Mouse (Mus musculus) erythroblast, embryonic 14.5 days (primary cell): ENCODE measurements around the gene Aftph.

Experiments used
- GATA1 ChIP-seq: IDR thresholded peaks from 2 replicates; pipeline ENCODE4 v1.6.1; 2012; ENCODE audit warnings: low read length, inconsistent platforms, mixed read lengths
- TAL1 ChIP-seq: IDR thresholded peaks from 3 replicates; pipeline ENCODE4 v1.6.1; 2012; ENCODE audit warnings: low read length, inconsistent platforms, mixed read lengths

- TF ChIP-seq GATA1 (no peak), TAL1 (no peak)
These were observed 68.9 kb downstream of the Aftph start for GRCm38 (mm10) chr11:20672513-20672912.
